In the genomic region with DNA sequence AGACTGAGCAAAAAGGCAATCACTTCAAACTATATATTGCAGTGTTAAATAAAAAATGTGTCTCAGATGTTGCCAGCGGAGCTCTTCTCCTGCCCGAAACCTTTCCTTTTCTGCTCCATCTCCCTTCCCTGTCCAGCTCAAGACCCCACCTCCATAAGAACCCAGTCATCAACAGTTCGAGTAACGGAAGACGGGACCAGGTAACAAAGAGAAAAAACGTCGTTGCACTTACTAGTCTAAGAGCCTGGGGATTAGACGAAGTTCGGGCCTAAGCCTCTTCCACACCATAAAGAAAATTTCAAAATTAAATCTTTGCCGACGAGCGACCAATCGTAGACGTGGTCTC, we compare ENCODE assay signal across 8 mouse cellular contexts. TPM values are rescaled to one million over a fixed set of nuclear protein-coding genes. Genes with fewer than 3 reads are reported as not detected.
DNase-seq lines count a peak whose midpoint lies in the region; ATAC-seq and TF ChIP-seq lines count a peak whose summit lies in the region.

A gene (minus strand): TSS at position 300 of the 346 bp plus-strand sequence.

- peak within 1 kb of the TSS; percentile 92 for H3K27ac ChIP-seq in left cerebral cortex, adult 2 months
- peak within 1 kb of the TSS; percentile 97 for H3K27ac ChIP-seq in embryonic facial prominence, embryonic 13.5 days
- H3K27ac ChIP-seq in intestine, embryonic 16.5 days (ENCODE audit: low read length): peak within 1 kb of the TSS; percentile 75
- H3K27ac ChIP-seq in neural tube, embryonic 12.5 days: peak within 1 kb of the TSS; percentile 82

- peak within 1 kb of the TSS; percentile 68 for H3K4me3 ChIP-seq in left cerebral cortex, adult 2 months
- H3K4me3 ChIP-seq in embryonic facial prominence, embryonic 13.5 days: peak within 1 kb of the TSS; percentile 95
- peak within 1 kb of the TSS; percentile 62 for H3K4me3 ChIP-seq in intestine, embryonic 16.5 days (ENCODE audit: low read length)
- peak within 1 kb of the TSS; percentile 81 for H3K4me3 ChIP-seq in neural tube, embryonic 12.5 days

- ATAC-seq in embryonic facial prominence, embryonic 13.5 days (ENCODE audit: insufficient number of reproducible peaks, insufficient read depth, low FRiP score, low TSS enrichment, low read depth): no peak
- no peak for ATAC-seq in intestine, embryonic 16.5 days
- no peak; the same call in 1 of the 2 replicates for ATAC-seq in neural tube, embryonic 12.5 days (ENCODE audit: low FRiP score, low read depth)

- H3K9ac ChIP-seq in embryonic facial prominence, embryonic 13.5 days: peak within 1 kb of the TSS; percentile 99
- H3K9ac ChIP-seq in intestine, embryonic 16.5 days (ENCODE audit: low read depth, low read length): peak within 1 kb of the TSS; percentile 78
- peak within 1 kb of the TSS; percentile 92 for H3K9ac ChIP-seq in neural tube, embryonic 12.5 days

- H3K9me3 ChIP-seq in embryonic facial prominence, embryonic 13.5 days: no peaks in the 10 kb centered on the region
- no peaks in the 10 kb centered on the region for H3K9me3 ChIP-seq in intestine, embryonic 16.5 days (ENCODE audit: control insufficient read depth, low read length)
- no peaks in the 10 kb centered on the region for H3K9me3 ChIP-seq in neural tube, embryonic 12.5 days

- H3K27me3 ChIP-seq in embryonic facial prominence, embryonic 13.5 days: no peaks in the 10 kb centered on the region
- no peaks in the 10 kb centered on the region for H3K27me3 ChIP-seq in intestine, embryonic 16.5 days (replicated peaks; ENCODE audit: control insufficient read depth, insufficient read depth, low read length)
- no peaks in the 10 kb centered on the region for H3K27me3 ChIP-seq in neural tube, embryonic 12.5 days (replicated peaks)

- H3K4me1 ChIP-seq in embryonic facial prominence, embryonic 13.5 days: peaks cover 24% of the 10 kb centered on the region
- peaks cover 7% of the 10 kb centered on the region for H3K4me1 ChIP-seq in intestine, embryonic 16.5 days (ENCODE audit: control insufficient read depth, insufficient read depth, low read length)
- peaks cover 19% of the 10 kb centered on the region for H3K4me1 ChIP-seq in neural tube, embryonic 12.5 days

- H3K4me2 ChIP-seq in embryonic facial prominence, embryonic 13.5 days: peak within 1 kb of the TSS; percentile 67
- peak within 1 kb of the TSS; percentile 71 for H3K4me2 ChIP-seq in intestine, embryonic 16.5 days (ENCODE audit: low read depth, low read length)
- H3K4me2 ChIP-seq in neural tube, embryonic 12.5 days (replicated peaks): peak within 1 kb of the TSS; percentile 75

- intact Hi-C loops in left cerebral cortex, adult 2 months (cut with DNase I): loop anchor here (2.0 kb wide), 2 partner anchors 22 to 34 kb away; a partner anchor contains a TSS

- DNase-seq in left cerebral cortex, adult 2 months (ENCODE audit: extremely low spot score in 1 of 2, low spot score in 2 of 2): no peak
- DNase-seq in left cerebral cortex, adult 11 months (ENCODE audit: low spot score): no peak
- DNase-seq in urinary bladder, postnatal 36 days (ENCODE audit: low spot score in 2 of 2): no peak
- DNase-seq in right cerebral cortex, postnatal 36 days (ENCODE audit: low spot score in 2 of 2): no peak
- DNase-seq in cerebellum, adult 9-10 months: no peak

- WGBS in embryonic facial prominence, embryonic 13.5 days: 0% methylated on average over 14 of the region's 14 CpGs
- WGBS in intestine, embryonic 16.5 days: 0% methylated on average over 14 of the region's 14 CpGs
- WGBS in neural tube, embryonic 12.5 days: 0% methylated on average over 14 of the region's 14 CpGs

- peaks cover 34% of the 10 kb centered on the region for H3K36me3 ChIP-seq in embryonic facial prominence, embryonic 13.5 days
- H3K36me3 ChIP-seq in intestine, embryonic 16.5 days (ENCODE audit: control insufficient read depth, insufficient read depth, low read length): no peaks in the 10 kb centered on the region
- H3K36me3 ChIP-seq in neural tube, embryonic 12.5 days: peaks cover 29% of the 10 kb centered on the region

- TF ChIP-seq CTCF in left cerebral cortex, adult 2 months (IDR thresholded peaks at IDR 0.05): no peak

RNA-seq across cellular contexts. Expression of the gene that starts here (rescaled TPM):
- under 1 TPM; 0.18 to 0.37 TPM for total RNA-seq in left cerebral cortex, adult 2 months (2021)
- polyA plus RNA-seq in embryonic facial prominence, embryonic 13.5 days (2015; fragmentation: Nextera tagmentation; extraction: Ambion mirVana): 8.8 and 9.2 TPM in 2 replicates
- polyA plus RNA-seq in intestine, embryonic 16.5 days (2015; fragmentation: Nextera tagmentation; extraction: Ambion mirVana): 6.5 TPM in 2 replicates
- polyA plus RNA-seq in neural tube, embryonic 12.5 days (2016; fragmentation: Nextera tagmentation; extraction: Ambion mirVana): 6.8 and 8.5 TPM in 2 replicates
